Mouse (Mus musculus): ENCODE data around the gene Vwa2. TPM values are rescaled to one million over a fixed set of nuclear protein-coding genes. Genes with fewer than 3 reads are reported as not detected.

Vwa2 gene
- total RNA-seq (2021), result under 1 TPM in 1 of 2 experiments, not detected in 1; 0.13 TPM
- long read RNA-seq, result 0 reads

DNA sequence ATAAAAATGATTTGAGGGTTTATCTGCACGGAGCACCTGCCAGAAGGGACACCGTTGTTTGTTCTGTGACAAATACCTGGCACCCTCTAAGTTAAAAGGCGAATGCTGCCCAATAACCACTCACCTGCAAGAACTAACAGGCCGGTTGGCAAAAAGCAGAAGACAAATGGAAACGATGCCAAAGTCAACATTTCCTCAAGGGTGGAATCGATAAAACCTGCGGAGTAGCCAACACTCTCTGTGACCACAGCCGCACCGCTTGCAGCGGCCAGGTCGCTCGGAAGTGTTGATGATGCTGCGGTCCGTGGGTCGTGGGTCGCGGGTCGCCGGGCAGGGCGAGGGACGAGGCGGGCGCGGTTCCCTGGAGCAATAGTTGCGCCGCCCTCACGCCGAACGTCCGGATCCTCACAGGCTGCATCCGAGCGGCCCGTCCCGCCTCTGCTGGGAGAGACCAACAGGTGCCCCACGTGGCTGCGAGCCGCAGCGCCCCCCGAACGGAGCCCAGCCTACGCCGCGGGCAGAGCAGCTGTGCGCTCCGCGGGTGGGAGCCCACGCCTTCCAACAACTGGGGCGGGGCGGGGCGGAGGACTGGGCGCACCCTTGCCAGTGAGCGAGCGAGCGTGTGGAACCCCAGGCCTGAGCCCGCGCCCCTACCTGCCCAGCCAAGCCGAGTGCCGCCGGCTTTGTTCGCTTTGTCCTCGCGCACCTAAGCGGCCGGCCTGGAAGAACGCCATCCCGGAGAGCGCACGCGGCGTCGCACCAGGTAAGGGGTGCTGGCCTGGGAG lies at the start of gene Vwa2:
Gene Vwa2, plus strand, starts transcription at position 434 of the 785 bp plus-strand sequence.
- DNase-seq (ENCODE audit: low spot score in 2 of 2), result no peak

DNA sequence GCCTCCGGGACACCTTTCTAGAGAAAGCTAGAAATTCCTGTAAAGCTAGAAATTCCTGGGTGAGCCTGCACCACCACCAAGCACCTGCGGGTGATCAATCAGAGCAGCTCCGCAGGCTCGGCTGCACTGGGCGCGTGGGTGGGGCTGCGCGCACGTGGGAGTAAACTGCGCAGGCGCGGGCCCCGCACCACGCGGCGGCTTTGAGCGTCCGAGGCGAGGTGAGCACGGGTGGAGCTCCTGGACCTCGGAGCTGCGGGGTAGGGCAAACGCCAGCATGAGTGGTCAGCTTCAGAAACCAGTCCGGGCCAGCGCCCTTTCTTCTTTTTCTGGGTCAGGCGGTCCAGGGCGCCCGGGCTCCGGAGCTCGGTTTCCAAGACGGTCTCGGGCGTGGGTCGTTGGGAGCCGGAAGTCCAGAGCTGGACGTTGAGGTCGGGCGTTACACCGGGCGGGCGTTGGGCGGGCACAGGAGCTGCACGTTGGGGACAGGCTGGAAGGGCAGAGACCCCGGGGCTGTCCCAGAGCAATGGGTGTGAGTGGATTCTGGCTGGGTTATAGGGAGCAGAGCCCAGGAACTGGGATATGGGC lies 47.9 kb upstream of the Vwa2 start, which contains the start of gene Tdrd1:
Gene Tdrd1, plus strand, starts transcription at position 163 of the 585 bp plus-strand sequence.
- no peak for DNase-seq (ENCODE audit: low spot score in 2 of 2)

DNA sequence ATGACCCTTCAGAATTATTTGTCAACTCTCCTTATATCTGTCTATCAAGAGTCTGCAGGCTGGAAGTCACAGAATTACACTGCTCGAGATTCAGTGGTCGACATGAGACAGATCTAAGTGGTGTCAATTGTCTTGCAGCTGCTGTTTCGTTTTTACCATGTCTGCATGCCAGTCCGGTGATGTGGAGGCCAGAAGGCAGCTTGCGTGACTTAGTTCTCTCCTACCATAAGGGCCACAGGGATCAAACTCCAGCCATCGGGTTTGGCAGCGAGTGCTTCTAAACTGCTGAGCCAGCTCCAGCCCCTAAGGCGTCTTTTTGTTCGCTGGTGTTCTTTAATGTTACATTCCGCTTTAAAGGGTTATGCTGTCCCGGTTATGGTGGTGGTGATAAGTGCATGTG lies 45.7 kb upstream of the Vwa2 start:
- DNase-seq (ENCODE audit: low spot score in 2 of 2), result no peak

DNA sequence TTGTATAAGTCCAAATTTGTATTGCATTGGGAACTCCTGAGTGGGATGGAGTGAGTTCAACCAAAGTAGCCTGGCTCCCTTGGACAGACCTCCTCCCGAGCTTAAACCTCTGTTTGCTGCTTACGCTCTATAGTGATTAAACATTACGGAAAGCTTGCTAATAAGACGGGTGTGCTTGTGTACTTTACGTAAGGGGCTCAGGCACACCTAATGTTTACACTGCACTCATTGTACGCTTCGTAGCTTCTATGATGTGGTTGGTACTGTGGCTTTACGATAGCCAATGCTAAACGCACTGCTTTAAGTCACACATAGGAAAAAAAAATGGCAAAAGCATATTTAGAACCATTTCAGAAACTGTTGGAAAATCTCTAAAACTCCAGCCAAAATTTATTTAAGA lies 44.8 kb upstream of the Vwa2 start:
- DNase-seq (ENCODE audit: low spot score in 2 of 2), result no peak

DNA sequence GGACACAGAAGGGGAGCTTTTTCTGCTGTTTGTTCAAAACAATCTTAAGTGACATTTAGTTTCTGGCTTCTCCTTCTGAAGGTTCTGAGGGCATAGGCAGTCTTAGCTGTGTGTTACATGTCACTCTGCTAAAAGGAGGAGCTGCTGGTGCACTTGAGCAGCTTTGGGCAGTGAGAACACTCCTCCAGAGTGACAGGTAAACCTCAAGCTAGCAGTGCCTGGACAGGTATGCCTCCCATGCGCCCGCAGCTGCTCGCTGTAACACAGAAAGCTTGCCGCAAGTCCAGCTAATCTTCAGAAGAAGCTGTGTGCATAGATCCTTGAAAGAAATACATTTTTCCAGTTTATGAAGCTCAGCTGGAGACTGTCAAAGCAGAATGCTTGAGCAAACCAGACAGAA lies 43.9 kb upstream of the Vwa2 start:
- no peak for DNase-seq (ENCODE audit: low spot score in 2 of 2)

DNA sequence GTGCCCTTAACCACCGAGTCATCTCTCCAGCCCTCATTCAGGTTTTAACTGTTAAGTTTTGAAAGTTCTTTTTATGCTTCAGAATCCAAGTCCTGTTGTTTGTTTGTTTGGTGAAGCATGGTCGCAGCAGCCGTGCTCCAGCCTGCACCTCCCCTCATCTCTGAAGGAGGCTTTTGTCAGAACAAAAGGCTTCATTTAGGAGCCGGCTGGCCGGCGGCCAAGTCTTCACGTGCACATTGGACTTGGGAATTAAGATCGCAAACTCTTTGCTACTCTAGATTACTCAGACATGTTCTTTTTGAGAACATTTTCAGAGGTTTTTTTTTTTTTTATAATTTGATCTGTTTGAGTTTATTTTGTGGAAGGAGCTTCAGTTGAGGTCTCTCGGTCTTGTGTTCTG lies 38.7 kb upstream of the Vwa2 start:
- DNase-seq (ENCODE audit: low spot score in 2 of 2), result no peak

DNA sequence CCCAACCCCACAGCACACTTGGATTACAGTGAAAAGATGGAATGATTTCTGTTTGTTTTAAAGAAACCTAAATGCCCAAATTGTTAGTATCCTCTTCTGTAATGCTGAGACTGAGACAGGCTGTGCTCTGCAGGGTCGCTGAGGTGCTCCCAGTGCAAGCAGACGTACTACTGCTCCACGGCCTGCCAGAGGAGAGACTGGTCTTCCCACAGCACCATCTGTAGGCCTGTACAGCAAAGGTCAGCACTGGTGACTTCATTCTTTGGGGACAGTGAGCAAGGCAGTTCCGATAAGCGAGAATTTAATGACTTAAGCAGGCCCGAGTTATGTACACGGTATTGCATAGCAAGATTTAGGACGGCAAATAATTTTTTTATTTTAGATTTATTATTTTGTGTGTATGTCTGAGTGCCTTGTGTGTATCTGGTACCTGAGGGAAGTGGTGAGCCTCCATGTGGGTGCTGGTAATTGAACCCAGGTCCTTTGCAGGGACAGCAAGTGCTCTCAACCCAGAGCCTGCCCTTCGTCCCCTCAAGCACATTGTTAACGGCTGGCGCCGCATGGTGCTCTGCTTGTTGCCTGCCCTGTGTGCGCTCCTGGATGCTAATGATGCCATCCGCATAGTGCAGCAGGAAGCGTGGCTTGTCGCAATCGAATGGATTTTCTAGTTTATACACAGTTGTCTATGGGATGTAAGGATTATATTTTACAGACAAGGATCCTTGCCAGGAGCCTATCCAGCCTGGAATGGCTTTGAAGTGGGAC lies 34.9 kb upstream of the Vwa2 start:
- DNase-seq (ENCODE audit: low spot score in 2 of 2), result no peak

DNA sequence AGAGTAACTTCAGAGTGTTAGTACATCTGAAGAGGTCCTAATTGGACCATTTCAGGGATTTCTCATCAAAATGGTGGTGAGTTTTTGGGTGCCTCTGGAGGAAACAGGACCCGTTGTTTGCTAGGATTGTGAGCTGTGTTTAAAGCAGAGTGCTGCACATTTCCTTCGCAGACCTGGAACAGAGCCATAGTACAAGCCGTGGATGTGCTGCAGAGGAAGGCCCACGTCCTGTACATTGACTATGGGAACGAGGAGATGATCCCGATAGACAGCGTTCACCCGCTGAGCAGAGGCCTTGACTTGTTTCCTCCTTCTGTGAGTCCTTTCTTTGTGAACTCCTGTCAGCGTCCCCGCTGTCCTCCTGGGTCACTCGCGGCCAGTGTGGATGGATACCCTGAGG lies 31.1 kb upstream of the Vwa2 start:
- no peak for DNase-seq (ENCODE audit: low spot score in 2 of 2)

DNA sequence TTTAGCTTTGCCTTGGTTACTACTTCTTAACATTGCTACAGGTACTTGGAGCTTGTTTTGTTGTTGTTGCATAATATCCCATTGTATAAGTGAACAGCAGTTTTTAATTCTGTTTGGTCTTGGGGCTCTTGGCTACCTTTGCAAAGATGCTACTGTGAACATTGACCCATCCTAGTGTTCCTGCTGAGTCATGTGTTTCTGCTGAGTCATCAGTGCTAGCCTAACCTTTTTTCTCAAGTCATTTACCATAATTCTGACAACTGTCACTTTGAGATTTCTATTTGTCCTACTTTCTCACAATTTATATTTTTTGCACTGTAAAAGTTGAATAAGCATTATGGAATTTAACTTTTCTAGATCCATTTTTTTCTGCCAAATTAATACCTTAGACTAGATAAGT lies 21.5 kb upstream of the Vwa2 start:
- DNase-seq (ENCODE audit: low spot score in 2 of 2), result no peak

DNA sequence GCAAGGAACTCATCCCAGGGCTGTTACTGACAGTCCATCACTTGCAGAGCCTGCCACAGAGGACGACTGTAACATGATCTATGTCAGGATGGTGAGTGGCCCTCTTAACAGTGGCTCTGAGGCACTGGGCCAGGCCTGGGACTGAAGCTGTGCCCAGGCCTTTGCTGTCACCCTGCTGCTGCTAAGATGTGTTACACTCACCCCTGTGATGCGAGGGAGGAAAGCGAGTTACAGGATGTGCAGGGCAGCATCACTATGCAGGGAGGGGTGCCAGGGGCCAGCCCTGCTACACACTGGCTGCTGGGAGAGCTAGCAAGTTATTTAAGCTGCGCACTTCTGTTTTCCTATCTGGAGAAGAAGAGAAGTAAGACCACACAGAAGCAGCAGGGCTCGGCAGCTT lies 17.6 kb upstream of the Vwa2 start:
- DNase-seq (ENCODE audit: low spot score in 2 of 2), result no peak

DNA sequence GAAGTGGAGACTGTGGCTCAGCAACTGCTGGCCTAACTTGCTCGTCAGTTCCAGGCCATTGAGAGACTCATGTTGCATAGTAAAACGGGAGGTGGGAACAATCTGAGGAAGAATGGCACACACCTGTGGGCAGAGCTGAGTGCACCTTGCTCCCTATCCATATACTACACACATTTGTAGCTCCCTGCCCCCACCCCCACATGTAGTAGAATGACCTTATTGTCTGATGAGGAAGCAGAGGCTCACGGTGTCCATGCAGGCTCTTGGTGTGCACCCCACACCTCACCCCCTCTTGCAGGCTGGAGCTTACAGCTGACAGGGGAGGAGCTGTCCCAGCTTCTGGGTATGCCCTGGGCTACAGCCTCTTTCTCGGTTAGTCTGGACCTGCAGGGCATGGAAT lies 6.3 kb upstream of the Vwa2 start:
- no peak for DNase-seq (ENCODE audit: low spot score in 2 of 2)

DNA sequence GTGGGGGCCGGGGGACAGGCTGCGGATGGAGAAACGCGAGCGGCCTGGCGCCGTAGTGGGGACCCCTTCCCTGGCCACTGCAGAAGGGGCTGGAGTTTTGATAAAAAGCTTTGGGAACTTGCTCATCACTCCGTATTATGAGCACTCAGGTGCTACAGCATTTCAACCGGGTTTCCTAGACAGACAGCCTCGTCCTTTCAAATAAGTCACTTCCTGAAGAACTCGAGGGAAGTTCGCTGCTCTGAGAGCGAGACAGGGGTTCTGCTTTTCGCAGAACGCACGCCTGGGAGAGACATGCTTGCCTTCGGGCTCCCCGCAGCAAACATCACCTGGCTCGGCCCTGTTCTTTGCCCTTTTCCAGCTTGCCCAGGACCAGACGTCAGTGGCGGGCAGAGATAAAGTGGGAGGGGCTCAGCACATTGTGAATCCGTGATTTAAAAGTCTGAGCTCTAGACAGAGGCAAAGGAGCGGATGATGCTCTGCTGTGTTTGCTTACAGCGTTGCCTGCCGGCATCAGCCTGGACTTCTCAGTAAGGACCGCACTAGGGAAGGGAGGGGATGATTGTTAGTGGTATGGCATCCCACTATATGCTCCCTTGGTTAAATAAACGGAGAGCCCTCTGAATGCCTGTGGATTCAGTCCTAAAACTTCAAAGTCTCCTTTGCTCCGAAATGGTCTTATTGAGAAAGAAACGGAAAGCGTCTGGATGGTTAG lies 709 bp downstream of the Vwa2 start:
- no peak for DNase-seq (ENCODE audit: low spot score in 2 of 2)

DNA sequence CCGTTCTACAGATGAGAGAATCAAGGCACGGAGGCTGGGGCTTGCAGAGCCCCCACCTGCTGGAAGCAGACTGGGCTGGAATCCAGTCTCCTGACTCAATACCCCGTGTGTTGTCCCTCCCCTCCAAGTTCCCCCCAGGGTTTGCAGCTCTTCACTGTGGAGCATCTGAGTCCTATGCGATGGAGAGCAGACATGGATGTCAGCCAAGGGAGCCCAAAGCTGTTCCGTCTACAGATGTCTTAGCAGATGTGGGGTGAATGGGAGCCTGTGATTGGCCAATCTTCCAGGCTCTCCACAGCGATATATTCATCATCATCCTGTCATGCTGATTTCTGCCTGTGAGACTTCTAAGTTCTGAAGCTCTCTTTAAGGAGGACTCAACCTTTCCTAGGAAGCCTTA lies 3.3 kb downstream of the Vwa2 start:
- no peak for DNase-seq (ENCODE audit: low spot score in 2 of 2)

DNA sequence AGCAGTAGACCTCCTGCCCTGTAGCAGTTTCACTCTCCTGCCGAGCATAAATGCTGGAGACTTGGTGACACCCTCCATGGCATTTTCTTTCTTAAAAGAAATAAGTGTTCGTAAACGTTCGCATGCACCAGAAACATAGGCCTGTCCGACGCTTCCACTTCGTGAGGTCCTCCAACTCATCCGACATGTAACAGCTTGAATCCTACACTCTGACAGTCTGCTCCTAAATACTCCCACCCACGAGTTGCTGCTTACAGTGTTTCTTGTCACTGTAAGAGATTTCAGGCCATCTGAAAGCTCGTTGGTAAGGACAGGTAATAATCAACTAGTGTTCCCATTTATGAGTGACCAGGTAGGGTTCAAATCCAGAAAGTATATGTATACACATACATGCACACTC lies 13.8 kb downstream of the Vwa2 start:
- peak in 1 of 2 experiments; percentile 34 for DNase-seq (ENCODE audit: low spot score in 2 of 2)

DNA sequence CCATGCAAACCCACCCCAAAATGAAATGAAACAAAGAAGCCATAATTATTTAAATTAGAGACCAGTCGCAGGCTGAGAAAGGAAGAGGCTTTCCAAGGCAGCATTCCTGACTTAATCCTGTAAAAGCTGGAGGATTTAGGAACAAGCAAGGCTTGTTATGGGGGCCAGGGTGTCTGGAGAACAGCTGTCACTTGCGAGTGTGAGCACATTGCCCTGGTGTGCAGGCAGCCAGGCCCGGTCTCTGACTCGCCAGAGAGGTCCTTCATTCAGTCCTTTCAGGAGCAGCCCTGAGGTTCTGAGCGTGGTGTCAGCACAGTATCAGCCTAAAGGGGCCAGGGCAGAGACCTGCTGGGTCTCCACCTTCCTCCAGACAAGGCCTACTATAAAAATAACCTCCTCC lies 14.6 kb downstream of the Vwa2 start:
- no peak for DNase-seq (ENCODE audit: low spot score in 2 of 2)

DNA sequence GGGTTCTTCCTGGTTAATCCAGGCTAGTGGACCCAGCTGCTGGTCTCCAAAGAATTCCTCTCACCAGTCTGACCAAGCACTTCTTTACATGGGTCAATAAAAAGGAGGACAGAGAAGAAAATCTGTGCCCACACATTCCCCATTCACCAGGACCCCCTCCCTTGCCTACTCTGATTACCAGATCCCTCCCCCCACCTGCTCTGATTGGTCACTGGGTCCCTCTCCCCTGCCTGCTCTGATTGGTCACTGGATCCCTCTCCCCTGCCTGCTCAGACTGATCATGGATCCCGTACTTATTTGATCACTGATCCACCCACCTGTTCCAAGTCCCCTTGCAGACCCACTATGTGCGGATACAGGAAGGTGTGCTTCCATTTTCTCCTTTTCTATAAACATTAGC lies 17.4 kb downstream of the Vwa2 start:
- no peak for DNase-seq (ENCODE audit: low spot score in 2 of 2)

DNA sequence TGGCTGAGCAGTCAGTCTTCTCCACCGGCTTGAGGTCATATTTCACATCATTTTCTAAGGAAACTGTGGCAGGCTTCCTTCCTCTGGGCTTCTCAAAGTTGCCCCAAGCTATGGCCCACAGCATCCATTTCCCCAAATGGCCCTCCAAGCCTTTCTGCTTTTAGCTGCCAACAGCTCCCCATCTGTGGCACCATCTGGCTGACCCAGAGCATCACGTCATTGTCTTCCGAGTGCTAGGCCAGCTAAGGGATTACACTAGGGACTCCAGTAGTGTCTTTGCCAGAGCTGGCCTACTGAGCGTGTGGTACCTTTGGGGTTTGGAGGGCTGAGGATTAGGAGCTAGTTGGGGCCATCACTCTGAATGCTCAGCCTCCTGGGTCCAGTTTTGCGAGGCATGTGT lies 18.5 kb downstream of the Vwa2 start:
- no peak for DNase-seq (ENCODE audit: low spot score in 2 of 2)

DNA sequence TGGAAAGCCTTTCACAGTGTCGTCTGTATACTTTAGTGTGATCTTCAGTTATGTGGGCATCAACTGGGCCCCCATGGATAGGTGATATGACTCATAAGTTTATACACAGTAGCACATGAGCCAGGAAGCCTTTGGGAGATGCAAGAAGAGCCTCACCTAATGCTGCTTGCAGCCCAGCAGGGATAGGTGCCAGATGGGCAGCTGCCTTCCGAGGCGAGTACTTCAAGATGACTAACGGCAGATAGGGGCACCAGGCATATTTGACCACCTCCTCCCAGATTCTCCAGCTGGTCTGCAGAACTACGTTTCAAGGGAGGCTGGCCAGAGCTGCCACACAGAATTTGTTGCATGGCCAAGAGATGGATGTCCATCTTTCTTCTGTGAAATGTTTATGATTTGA lies 19.3 kb downstream of the Vwa2 start:
- no peak for DNase-seq (ENCODE audit: low spot score in 2 of 2)

DNA sequence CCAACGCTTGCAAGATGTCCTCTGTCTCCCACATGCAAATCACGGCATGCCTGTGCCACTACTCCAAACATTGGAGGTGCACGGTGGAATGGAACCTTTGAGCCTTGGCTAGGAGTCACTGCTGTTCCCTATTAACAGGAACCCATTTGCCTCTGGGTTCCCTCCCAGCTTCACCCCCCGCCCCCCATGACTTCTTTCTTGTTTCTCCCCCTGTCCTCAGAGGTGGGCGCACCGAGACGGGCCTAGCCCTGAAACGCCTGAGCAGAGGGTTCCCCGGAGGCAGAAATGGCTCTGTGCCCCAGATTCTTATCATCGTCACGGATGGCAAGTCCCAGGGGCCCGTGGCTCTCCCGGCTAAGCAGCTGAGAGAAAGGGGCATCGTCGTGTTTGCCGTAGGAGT lies 23.6 kb downstream of the Vwa2 start:
- no peak for DNase-seq (ENCODE audit: low spot score in 2 of 2)

DNA sequence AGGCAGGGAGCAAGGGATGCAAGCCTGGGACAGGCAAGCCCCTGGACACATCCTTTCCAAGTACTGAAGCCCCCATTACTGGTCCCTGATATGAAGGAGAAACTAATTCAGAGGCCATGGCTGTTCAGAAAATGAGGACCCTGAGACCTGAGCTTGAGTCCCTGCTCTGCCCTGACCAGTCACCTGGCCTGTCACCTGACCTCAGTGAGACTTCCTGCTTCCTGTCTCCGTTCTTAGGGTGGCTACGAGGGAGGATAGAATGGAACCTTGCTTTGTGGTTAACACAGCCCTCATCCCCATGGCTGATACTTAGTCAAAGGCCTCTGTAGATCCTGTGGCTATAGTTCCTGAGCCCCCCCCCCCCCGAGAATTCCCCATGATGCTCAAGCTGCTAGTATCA lies 30.0 kb downstream of the Vwa2 start:
- DNase-seq (ENCODE audit: low spot score in 2 of 2), result no peak

DNA sequence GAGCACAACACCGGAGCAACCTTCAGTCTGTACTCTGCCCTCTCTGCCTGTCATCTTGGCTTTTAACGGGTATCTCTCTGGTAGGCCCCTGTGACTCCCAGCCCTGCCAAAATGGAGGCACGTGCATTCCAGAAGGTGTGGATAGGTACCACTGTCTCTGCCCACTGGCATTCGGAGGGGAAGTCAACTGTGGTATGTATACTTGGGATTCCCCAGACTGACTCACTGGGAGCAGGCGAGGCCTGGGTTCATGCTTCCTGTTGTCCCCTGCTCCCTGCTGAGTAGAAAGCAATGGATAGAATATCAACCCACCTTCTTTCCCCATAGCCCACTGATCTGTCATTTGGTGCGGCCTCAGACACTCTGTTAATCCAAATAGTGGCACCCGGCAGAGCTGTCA lies 31.3 kb downstream of the Vwa2 start:
- DNase-seq (ENCODE audit: low spot score in 2 of 2), result no peak

DNA sequence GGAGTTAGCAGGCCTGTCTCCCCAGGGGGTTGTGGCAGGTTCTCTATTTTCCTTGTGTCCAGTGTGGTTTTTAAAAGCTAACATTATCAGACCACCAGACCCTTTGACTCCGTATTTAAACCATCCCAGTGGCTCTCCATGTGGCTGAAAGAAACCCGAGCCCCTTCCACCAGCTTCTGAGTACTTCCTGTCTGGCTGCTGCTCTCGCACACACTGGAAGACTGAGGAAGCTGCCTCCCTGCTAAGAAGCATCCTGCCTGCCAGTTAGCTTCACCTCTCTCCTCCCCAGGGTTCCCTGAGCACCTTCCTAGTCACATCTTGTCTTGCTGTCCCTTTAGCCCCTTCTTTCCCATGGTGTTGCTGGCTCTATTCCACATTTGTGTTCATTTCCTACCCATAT lies 33.8 kb downstream of the Vwa2 start:
- no peak for DNase-seq (ENCODE audit: low spot score in 2 of 2)

Measured in layer of hippocampus, adult 18-20 months (tissue).